Mouse (Mus musculus): ENCODE results near the gene Rif1. TPM values are rescaled to one million over a fixed set of nuclear protein-coding genes. Genes with fewer than 3 reads are reported as not detected.

The Rif1 gene
- polyA plus RNA-seq, 1 experiment from 2014 or later, result 32.4 TPM

GRCm38 (mm10) chr2:52046032-52046431, 26.6 kb upstream of the Rif1 start:
- Histone ChIP-seq H3K4me1 (no peaks in the 10 kb centered on the region; the same call in 1 of the 2 replicates), H3K36me3 (no peaks in the 10 kb centered on the region), H3K27ac (no peak overlapping the region), H3K4me3 (no peak overlapping the region), H3K9me3 (no peaks in the 10 kb centered on the region), H3K27me3 (ENCODE audit: insufficient read depth, poor library complexity, severe bottlenecking) (no peaks in the 10 kb centered on the region)
- WGBS, result 76% methylated on average over 5 of the region's 5 CpGs
- DNase-seq (ENCODE audit: low spot score), result no peak

DNA sequence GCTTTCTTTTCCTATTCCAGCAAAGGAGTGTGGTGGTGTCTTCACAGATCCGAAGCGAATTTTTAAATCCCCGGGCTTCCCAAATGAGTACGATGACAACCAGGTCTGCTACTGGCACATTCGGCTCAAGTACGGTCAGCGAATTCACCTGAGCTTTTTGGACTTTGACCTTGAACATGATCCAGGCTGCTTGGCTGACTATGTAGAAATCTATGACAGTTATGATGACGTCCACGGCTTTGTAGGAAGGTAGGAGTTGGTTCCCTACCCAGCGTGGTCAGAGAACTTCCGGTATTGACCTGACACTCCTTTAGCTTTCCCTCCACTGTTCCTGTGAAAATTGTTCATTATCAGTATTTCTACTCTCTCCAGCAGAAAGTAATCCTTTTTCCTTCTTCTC, 21.8 kb upstream of the Rif1 start:
- Histone ChIP-seq H3K27me3 (ENCODE audit: insufficient read depth, poor library complexity, severe bottlenecking) (no peaks in the 10 kb centered on the region), H3K27ac (no peak overlapping the region), H3K4me3 (no peak overlapping the region), H3K36me3 (no peaks in the 10 kb centered on the region), H3K4me1 (peaks cover 4% of the 10 kb centered on the region; the same call in 1 of the 2 replicates), H3K9me3 (no peaks in the 10 kb centered on the region)
- 88% methylated on average over 11 of the region's 11 CpGs for WGBS
- DNase-seq (ENCODE audit: low spot score), result no peak

GRCm38 (mm10) chr2:52052335-52052734, 20.3 kb upstream of the Rif1 start:
- Histone ChIP-seq H3K9me3 (no peaks in the 10 kb centered on the region), H3K27ac (no peak overlapping the region), H3K4me1 (peaks cover 4% of the 10 kb centered on the region; the same call in 1 of the 2 replicates), H3K36me3 (no peaks in the 10 kb centered on the region), H3K4me3 (no peak overlapping the region), H3K27me3 (ENCODE audit: insufficient read depth, poor library complexity, severe bottlenecking) (no peaks in the 10 kb centered on the region)
- no peak for DNase-seq (ENCODE audit: low spot score)
- 85% methylated on average over 4 of the region's 4 CpGs for WGBS

DNA sequence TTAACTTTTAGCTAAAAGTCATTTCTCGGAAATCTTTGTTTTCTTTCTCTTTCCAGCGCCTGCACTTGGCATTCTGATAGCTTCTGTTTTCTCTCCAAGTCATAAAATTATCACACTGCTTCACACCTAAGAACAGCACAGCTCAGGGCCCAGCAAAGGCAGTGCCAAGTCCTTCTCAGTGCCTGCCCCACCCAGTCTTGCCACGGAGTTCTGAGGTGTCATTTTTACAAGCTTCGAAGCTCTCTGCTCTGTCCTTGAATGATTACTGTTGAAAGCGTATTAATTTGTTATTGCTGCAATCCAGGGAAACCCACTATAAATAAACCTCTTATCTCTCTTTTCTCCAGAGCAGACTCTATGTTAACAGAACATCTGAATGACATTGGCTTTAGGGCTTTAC, 19.1 kb upstream of the Rif1 start:
- H3K4me1 ChIP-seq, result peaks cover 4% of the 10 kb centered on the region; the same call in 1 of the 2 replicates

DNA sequence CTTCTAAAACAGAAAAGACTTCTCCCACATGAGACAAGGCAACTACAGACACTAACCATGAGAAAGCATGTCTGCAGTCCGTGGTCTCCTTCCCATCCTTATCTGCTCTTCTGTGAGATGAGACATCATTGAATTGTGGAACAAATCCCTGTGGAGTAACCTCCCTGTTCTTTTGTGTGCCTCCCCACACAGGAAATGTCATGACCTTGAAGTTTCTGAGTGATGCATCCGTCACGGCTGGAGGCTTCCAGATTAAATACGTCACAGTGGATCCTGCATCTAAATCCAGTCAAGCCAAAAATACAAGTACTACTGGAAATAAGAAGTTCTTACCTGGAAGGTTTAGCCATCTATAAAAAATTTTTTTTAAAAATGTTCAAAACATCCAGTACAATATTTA, 17.0 kb upstream of the Rif1 start:
- no peaks in the 10 kb centered on the region for H3K27me3 ChIP-seq (ENCODE audit: insufficient read depth, poor library complexity, severe bottlenecking)
- 19% methylated on average over 4 of the region's 4 CpGs for WGBS
- no peaks in the 10 kb centered on the region for H3K36me3 ChIP-seq
- H3K4me3 ChIP-seq, result no peak overlapping the region
- H3K4me1 ChIP-seq, result peaks cover 4% of the 10 kb centered on the region; the same call in 1 of the 2 replicates
- no peak overlapping the region for H3K27ac ChIP-seq
- no peak for DNase-seq (ENCODE audit: low spot score)
- no peaks in the 10 kb centered on the region for H3K9me3 ChIP-seq

More for the DNA sequence above, 19.1 kb upstream of the Rif1 start:
- no peak for DNase-seq (ENCODE audit: low spot score)
- Histone ChIP-seq H3K4me3 (no peak overlapping the region), H3K36me3 (no peaks in the 10 kb centered on the region), H3K27ac (no peak overlapping the region), H3K27me3 (ENCODE audit: insufficient read depth, poor library complexity, severe bottlenecking) (no peaks in the 10 kb centered on the region), H3K9me3 (no peaks in the 10 kb centered on the region)
- 34% methylated on average over 5 of the region's 5 CpGs for WGBS

- Histone ChIP-seq H3K27ac (no peak overlapping the region), H3K4me3 (no peak overlapping the region), H3K27me3 (ENCODE audit: insufficient read depth, poor library complexity, severe bottlenecking) (no peaks in the 10 kb centered on the region), H3K36me3 (no peaks in the 10 kb centered on the region), H3K9me3 (no peaks in the 10 kb centered on the region), H3K4me1 (peaks cover 4% of the 10 kb centered on the region; the same call in 1 of the 2 replicates)
- 56% methylated on average over 1 of the region's 1 CpGs for WGBS
- DNase-seq (ENCODE audit: low spot score), result no peak
Observed at GRCm38 (mm10) chr2:52057099-52057498, 15.5 kb upstream of the Rif1 start.

DNA sequence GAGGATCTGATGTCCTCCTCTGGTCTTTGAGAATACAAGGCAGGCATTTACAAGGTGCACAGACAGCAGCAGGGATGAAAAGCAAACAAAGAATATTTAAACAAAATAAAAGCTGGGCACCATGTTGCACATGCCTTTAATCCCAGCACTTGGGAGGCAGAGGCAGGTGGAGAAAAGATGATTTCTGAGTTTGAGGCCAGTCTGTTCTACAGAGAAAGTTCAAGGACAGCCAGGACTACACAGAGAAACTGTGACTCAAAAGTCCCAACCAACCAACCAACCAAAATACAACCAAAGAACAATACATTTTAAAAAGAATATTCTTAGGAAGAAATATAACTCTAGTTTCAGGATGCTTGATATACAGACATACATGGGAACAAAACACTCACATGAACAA, 15.0 kb upstream of the Rif1 start:
- Histone ChIP-seq H3K36me3 (no peaks in the 10 kb centered on the region), H3K4me1 (peaks cover 4% of the 10 kb centered on the region; the same call in 1 of the 2 replicates)

DNA sequence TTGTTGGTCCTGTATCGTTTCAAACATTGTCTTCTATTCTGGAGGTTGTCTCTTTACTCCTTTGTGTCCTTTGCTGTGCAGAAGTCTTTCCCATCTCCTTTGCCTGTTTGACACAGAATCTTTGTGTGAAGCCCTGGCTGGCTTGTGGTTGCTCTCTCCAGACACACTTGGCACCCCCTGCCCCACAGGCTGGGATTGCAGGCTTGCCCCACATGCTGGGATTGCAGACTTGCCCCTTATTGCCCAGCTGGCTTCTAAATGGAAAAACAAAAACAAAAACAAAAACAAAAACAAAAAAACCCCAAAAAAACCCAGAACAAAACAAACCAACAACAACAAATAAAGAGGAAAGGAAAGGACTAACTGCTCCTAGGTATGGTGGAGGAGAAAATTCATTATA, 4.0 kb upstream of the Rif1 start:
- H3K27me3 ChIP-seq (ENCODE audit: insufficient read depth, poor library complexity, severe bottlenecking), result no peaks in the 10 kb centered on the region
- no peak overlapping the region for H3K27ac ChIP-seq
- H3K36me3 ChIP-seq, result no peaks in the 10 kb centered on the region
- 69% methylated on average over 1 of the region's 1 CpGs for WGBS
- H3K9me3 ChIP-seq, result no peaks in the 10 kb centered on the region
- no peak for DNase-seq (ENCODE audit: low spot score)
- 0 out of 2 replicates have a peak, but pooled peaks cover 5% of the 10 kb centered on the region for H3K4me1 ChIP-seq
- no peak overlapping the region for H3K4me3 ChIP-seq

More for the DNA sequence above, 15.0 kb upstream of the Rif1 start:
- H3K9me3 ChIP-seq, result no peaks in the 10 kb centered on the region
- DNase-seq (ENCODE audit: low spot score), result no peak
- no peak overlapping the region for H3K4me3 ChIP-seq
- no peaks in the 10 kb centered on the region for H3K27me3 ChIP-seq (ENCODE audit: insufficient read depth, poor library complexity, severe bottlenecking)
- no peak overlapping the region for H3K27ac ChIP-seq

DNA sequence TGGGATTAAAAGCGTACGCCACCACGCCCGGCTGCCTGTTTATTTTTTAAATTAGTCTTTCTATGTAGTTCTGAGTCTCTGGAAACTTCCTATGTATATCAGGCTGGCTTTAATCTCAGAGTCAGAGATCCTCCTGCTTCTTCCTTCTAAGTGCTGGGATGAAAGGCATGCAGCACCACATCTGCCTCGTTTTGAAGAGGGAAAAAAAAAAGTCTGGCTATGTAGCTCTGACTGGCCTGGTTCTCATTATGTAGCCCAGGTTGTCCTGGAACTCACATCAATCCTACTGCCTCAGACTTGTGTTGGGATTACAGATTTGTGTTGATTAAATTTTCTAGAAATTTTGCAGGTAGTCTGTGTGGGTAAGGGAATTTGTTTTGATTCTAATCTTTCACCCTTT, 1.8 kb upstream of the Rif1 start:
- Histone ChIP-seq H3K27me3 (ENCODE audit: insufficient read depth, poor library complexity, severe bottlenecking) (no peaks in the 10 kb centered on the region), H3K4me3 (no peak overlapping the region), H3K9me3 (no peaks in the 10 kb centered on the region)

GRCm38 (mm10) chr2:52071241-52071991, 1.2 kb upstream of the Rif1 start:
- WGBS, result 54% methylated on average over 13 of the region's 13 CpGs
- H3K4me1 ChIP-seq, result peaks cover 9% of the 10 kb centered on the region; the same call in 1 of the 2 replicates

More for the DNA sequence above, 1.8 kb upstream of the Rif1 start:
- no peak for DNase-seq (ENCODE audit: low spot score)
- H3K4me1 ChIP-seq, result peaks cover 9% of the 10 kb centered on the region; the same call in 1 of the 2 replicates
- 82% methylated on average over 5 of the region's 5 CpGs for WGBS
- no peak overlapping the region for H3K27ac ChIP-seq
- peaks cover 14% of the 10 kb centered on the region for H3K36me3 ChIP-seq

GRCm38 (mm10) chr2:52072065-52072490, 554 bp upstream of the Rif1 start:
- DNase-seq (ENCODE audit: low spot score), result no peak
- peak overlapping the region; percentile 87 for H3K4me3 ChIP-seq
- 3% methylated on average over 10 of the region's 10 CpGs for WGBS

More at GRCm38 (mm10) chr2:52071241-52071991, 1.2 kb upstream of the Rif1 start:
- H3K9me3 ChIP-seq, result no peaks in the 10 kb centered on the region
- H3K36me3 ChIP-seq, result peaks cover 20% of the 10 kb centered on the region
- H3K4me3 ChIP-seq, result peak overlapping the region; percentile 87
- no peaks in the 10 kb centered on the region for H3K27me3 ChIP-seq (ENCODE audit: insufficient read depth, poor library complexity, severe bottlenecking)
- DNase-seq (ENCODE audit: low spot score), result no peak
- H3K27ac ChIP-seq, result 0 out of 2 replicates have a peak overlapping the region, but pooled peaks have one; percentile 95

GRCm38 (mm10) chr2:52073141-52073904, 691 bp downstream of the Rif1 start:
- WGBS, result 2% methylated on average over 56 of the region's 56 CpGs
- Histone ChIP-seq H3K4me3 (peak overlapping the region; percentile 87), H3K27me3 (ENCODE audit: insufficient read depth, poor library complexity, severe bottlenecking) (no peaks in the 10 kb centered on the region), H3K36me3 (peaks cover 39% of the 10 kb centered on the region), H3K4me1 (peaks cover 9% of the 10 kb centered on the region; the same call in 1 of the 2 replicates), H3K9me3 (no peaks in the 10 kb centered on the region), H3K27ac (peak overlapping the region; percentile 95)
- DNase-seq (ENCODE audit: low spot score), result peak; percentile 75

More at GRCm38 (mm10) chr2:52072065-52072490, 554 bp upstream of the Rif1 start:
- Histone ChIP-seq H3K27ac (peak overlapping the region; percentile 95), H3K36me3 (peaks cover 27% of the 10 kb centered on the region), H3K4me1 (peaks cover 9% of the 10 kb centered on the region; the same call in 1 of the 2 replicates), H3K27me3 (ENCODE audit: insufficient read depth, poor library complexity, severe bottlenecking) (no peaks in the 10 kb centered on the region), H3K9me3 (no peaks in the 10 kb centered on the region)

DNA sequence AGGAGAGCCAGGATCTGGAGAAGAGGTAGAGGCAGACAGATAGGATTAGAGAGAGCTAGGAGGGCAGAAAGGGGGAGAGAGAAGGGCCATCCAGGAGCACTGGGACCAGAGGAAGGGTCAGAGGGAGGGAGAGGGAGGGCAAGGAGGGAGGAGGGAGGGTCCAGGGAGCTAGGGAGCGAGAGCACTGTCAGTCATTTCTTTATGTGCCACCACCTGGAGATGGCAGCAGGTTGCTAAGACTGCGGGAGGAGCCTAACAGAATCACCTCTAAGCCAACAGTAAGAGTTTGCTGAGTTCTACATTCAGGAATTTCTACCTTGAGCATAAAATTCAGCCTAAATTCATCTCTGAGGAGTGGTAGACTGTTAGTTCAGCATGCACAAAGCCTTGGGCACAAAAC, 6.0 kb downstream of the Rif1 start:
- no peak overlapping the region for H3K4me3 ChIP-seq
- peaks cover 91% of the 10 kb centered on the region for H3K36me3 ChIP-seq
- peaks cover 4% of the 10 kb centered on the region; the same call in 1 of the 2 replicates for H3K4me1 ChIP-seq
- DNase-seq (ENCODE audit: low spot score), result no peak
- no peaks in the 10 kb centered on the region for H3K9me3 ChIP-seq
- no peaks in the 10 kb centered on the region for H3K27me3 ChIP-seq (ENCODE audit: insufficient read depth, poor library complexity, severe bottlenecking)
- WGBS, result 94% methylated on average over 2 of the region's 2 CpGs
- H3K27ac ChIP-seq, result no peak overlapping the region

Measured in heart, embryonic 10.5 days (tissue).